Mouse (Mus musculus) mature B cell (primary cell): ENCODE results near the gene Sgcd.

Experiments
- in situ Hi-C: fragments of 300-500 bp; cut with MboI; formaldehyde crosslinking; loops from 2 replicates; pipeline ENCODE4 v1.14.3; 2019

Sgcd gene

DNA sequence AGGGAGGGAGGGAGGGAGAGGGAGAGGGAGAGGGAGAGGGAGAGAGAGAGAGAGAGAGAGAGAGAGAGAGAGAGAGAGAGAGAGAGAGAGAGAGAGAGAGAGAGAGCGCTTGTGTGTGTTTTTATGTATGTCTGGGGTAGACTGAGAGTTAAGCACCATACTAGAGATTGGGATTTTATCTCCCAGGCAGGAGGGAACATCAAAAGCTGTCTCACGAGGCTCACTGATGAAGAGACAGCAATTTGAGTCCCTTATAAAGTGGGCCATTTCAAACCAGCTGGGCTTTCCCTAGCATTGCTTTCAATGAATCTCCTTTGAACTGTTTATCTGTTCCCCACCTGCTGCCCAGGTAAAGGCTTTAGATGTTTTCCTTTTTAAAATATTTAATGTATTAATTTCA, 973.1 kb downstream of the Sgcd start:
- in situ Hi-C loops, result no loop called here

DNA sequence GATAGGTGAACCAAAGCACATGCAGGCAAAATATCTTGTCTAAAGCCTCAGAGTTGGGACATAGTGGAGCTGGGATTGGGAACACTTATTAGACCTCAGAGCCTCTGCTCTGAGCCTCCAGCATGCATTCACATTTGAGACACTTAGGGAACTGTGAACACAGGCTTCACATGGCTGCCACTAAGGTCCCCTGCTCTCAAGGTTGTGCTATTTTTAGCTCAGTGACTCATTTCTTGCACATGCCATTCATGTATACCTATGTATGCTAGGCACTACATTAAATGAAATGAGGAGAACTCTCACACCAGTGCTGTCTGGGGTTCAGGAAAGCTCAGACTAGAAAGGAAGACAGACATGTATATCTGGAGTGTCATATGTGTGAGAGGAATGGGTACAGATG, 974.5 kb downstream of the Sgcd start:
- in situ Hi-C loops, result no loop called here

DNA sequence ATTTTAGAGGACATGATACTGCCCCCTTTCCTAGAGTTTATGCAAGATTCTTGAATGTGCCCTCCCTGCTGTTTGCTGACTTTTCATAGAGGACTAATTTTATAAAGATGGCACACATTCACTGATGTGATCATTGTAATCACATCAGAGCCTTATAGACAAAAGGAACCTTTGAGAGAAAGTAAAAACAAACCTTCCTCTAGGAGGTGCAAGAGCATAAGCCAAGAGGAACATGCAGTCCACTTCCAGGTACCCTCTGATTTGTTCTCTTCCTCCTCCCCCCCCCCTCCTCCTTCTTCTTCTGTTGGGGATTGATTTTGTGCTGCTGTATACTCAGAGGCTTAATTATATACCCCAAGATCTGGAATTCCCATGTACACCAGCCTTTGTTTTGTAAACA, 978.6 kb downstream of the Sgcd start:
- in situ Hi-C loops, result no loop called here

GRCm38 (mm10) chr11:47005301-47005875, 983.4 kb downstream of the Sgcd start:
- in situ Hi-C loops, result no loop called here

DNA sequence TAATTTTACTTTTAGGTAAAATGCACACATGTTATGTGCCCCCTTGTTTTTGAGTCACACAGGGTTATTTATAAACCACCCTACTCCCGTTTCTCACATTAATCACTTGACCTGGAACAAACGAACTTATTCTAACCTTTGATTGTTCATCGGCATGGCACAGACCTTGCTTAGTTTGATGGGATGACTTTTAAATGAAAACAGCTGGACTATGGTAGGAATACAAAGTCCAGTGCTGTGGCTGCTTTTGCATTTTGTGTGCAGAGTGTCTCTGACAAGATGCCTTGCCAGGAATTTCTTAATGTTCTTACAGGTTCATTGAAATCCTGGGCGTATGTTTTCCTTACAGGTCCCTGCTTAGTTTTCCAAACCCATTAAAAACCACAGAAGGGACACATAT, 1049.5 kb downstream of the Sgcd start:
- in situ Hi-C loops, result no loop called here

DNA sequence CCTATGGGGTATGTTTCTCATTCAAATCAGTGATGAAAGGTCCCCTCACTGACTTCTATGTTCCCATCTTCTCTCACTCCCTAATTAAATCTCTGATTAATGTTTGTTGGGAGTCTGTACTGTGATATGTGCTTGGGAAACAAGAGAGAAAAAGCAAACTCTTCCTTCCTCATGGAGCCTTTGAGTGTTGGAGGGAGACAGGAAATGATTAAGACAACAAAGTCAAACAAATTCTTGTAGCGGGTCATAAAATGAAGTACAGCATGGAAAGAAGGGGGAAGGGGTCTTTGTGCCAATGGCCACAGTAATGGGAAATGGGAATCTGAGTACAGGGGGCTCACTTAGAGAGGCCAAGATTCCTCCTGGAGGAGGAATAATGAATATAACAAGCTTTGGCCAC, 1063.8 kb downstream of the Sgcd start:
- in situ Hi-C loops, result no loop called here

DNA sequence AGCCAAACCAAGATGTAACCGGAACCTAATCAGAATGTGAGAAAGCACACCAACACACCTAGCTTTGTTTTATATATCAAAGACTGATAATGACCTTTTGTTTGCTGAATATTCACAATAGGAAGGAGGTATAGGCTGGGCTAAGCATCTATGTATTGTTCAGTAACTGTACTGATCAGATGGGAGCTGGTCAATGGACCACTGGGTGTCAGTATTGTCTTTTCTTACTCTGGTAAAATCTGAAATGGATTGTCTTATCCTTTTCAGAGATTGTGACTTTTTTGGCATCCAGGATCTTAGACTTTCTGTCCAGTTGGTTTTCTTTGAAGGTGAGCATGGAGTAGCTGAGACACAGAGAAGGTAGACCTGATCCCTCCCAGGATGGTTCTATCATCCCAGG, 1068.5 kb downstream of the Sgcd start:
- in situ Hi-C loops, result no loop called here

DNA sequence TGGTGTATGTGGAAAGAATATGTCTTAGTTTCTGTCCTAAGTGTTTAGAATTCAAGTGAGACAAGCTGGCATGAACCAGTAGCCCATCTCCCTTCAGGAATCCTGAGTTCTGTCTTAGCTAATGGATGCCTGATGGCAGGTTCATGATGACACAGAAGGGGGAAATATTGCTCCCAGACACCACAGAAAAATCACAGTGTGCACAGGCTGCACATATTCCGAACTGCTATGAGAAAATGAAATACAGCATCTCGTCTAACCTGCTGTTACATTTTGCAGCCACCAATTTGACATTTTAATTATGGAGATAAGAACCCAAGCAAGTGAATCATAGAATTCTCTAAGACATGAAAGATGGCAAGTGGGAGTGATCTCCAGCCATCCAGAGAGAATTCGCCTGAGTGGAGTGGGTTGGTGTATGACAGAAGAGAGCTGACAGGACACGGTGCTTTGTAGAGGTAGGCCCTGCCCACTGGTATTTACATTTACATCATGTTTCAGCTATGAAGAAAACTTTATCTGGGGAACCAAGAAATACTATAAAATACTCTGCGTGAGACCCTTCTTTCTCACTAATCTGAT, 1076.0 kb downstream of the Sgcd start:
- in situ Hi-C loops, result no loop called here

DNA sequence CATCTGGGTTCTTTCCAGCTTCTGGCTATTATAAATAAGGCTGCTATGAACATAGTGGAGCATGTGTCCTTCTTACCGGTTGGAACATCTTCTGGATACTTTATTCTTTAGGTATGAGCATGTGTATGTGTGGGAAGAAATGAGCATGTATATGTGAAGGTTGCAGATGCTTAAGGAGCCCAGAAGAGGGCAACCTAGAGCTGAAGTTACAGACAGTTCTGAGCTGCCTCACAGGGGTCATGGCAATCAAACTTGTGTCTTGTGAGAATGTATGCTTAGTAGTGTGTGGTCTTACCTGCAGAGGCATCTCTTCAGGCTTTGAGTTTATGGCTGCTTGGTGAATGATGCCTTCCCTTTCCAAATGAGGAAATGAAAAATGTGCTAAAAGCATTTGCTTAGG, 1084.5 kb downstream of the Sgcd start:
- in situ Hi-C loops, result no loop called here

DNA sequence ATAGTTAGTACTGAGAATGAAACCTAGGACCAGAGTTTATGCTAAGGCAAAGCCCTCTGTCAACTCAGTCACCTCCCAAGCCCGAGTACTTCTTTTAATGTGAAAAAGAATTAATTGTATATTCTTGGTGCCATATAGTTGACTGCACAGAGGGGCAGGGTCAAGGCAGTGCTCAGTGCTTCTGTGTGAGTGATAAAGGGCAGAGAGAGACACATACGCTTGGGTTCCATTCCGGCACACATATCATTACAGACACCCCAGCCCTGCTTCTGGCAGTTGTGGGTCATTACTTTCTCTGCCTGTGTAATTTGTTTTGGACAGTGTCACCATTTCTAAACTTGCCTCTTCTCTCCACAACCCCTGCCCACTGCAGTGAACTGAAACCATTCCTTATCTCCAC, 1099.7 kb downstream of the Sgcd start:
- in situ Hi-C loops, result no loop called here

DNA sequence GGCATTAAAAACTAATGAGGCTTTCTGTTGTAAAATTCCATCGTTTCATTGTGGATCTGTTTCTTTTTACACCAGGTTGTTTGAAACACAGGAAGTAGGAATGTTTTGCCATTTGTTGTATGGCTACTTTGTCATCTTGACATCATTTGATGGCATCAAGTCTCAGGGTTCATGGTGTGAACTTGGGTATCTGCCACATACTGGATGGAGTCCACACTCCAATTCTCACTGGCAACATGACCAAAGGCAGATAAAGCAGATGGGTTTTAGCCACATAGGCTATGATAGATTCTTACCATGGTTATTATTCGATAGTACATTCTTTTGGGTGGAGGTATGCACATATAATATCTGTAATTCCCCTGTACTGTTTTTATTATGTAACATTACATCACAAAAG, 1106.3 kb downstream of the Sgcd start:
- in situ Hi-C loops, result no loop called here

DNA sequence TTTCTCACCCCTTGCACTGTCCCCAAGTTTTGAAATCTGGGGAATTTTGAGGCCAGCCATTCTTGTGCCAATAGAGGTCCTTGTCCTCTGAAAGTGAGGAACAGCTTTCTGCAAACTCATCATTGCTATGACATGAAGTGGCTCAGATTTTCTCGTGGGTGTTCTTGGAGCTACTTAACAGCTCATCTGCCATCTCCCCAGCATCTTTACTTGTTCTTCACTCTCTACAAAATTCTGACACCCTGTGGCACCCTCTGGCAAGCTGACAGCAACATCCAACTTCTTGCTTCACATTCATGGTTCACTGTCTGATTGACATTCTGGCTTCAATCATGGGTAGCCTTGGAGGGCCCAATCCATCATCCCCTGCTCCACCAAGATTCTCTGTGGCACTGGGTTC, 1113.0 kb downstream of the Sgcd start:
- in situ Hi-C loops, result no loop called here

DNA sequence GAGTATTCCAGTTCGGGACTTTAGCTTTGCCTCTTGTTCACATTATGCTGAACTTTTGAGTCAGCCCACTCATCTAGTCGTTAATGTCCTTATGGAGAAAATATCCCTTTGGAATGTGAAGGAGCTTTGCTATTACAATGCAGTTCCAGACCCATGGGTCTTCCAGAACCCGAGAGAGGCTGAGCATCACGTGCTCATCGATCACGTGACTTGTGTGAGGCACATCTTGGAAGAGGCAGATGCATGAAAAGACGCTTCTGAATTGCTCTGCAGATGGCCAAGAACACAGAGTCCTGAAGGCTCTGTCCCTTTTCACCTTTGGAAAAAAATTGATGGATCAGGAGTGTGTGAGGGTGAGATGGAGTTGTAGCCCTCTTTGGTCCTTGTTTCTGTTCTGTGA, 1120.2 kb downstream of the Sgcd start:
- in situ Hi-C loops, result no loop called here

DNA sequence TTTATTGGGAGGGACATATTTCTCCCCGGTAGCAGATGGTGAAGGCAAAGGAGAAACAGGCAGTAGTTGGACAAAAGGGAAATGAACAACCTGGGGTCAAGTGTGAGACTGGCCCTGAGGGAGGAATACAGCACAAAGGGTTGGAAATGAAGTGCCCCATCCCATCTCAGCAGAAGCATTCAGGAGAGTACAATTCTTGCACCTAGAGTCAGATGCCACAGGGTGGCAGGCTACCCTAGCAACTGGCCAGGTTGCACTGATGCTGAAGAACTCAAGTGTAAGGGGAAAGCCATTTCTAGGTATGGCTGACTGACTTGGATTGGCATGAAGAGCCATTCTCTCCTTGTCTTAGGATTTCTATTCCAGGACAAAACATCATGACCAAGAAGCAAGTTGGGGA, 1124.0 kb downstream of the Sgcd start:
- in situ Hi-C loops, result no loop called here

GRCm38 (mm10) chr11:46848221-46848971, 1140.4 kb downstream of the Sgcd start:
- in situ Hi-C loops, result no loop called here

DNA sequence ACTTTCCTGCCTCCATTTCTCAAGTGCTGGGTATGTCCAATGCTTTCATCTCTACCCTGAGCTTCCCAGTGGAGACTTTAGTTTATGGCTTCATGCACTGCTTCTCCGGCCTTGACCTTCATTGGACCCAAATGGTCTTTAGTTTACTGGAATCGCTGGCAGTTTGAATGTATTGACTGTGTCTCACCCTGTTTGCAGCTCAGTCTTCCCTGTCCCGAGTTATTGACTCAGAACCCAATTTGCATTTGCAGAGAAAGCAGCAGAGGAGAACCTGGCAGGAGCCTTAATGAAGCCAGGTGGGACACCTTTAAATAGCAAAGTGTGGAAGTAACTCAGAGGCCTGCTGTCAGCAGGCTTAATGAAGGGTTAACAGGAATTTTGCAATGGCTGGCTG, 1140.9 kb downstream of the Sgcd start:
- in situ Hi-C loops, result no loop called here

DNA sequence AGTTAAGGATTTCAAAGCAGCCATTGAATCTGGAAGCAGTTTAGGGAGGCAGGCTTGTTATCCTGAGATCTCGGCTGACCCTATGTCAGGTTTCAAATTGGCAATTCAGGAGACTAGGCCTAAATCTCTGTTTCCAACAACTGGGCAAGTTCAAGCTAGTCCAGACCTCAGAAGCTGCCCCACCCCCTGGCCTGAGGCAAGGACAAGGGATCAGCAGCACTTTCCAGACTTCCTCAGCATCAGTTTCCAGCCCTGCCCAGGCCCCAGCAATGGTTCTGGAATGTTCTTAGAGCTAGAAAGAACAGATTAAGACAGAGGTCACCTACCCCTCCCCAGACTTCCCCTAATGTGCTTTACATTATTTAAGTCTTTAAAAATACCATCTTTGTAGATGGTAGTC, 1142.1 kb downstream of the Sgcd start:
- in situ Hi-C loops, result no loop called here
